Mouse (Mus musculus) kidney, embryonic 14.5 days (tissue): ENCODE results near the gene Slc6a17. TPM values are rescaled to one million over a fixed set of nuclear protein-coding genes. Genes with fewer than 3 reads are reported as not detected.

Source experiments
- ATAC-seq: fragments of 200-750 bp; cut with Nextera tagmentation; 2 replicates; pipeline ENCODE4 v1.8.0; 2017; ENCODE audit warnings: moderate number of reproducible peaks, mild to moderate bottlenecking, moderate TSS enrichment, moderate library complexity; ENCODE audit not compliant: low FRiP score, low TSS enrichment
- H3K27ac ChIP-seq: fragments of 300-500 bp; sonication (generic); 2 replicates; pipeline ENCODE4 v1.5.1; 2014; ENCODE audit warnings: low read depth, mild to moderate bottlenecking, low read length, moderate library complexity, mixed read lengths
- H3K27me3 ChIP-seq: fragments of 300-500 bp; sonication (generic); 2 replicates; pipeline ENCODE4 v1.6.1; 2014; ENCODE audit warnings: mild to moderate bottlenecking, low read length; ENCODE audit not compliant: control insufficient read depth, insufficient read depth
- H3K36me3 ChIP-seq: fragments of 300-500 bp; sonication (generic); 2 replicates; pipeline ENCODE4 v1.6.1; 2014; ENCODE audit warnings: low read length, mixed read lengths; ENCODE audit not compliant: control insufficient read depth, insufficient read depth
- H3K4me1 ChIP-seq: fragments of 300-500 bp; sonication (generic); 2 replicates; pipeline ENCODE4 v1.6.1; 2014; ENCODE audit warnings: low read length, mixed read lengths; ENCODE audit not compliant: control insufficient read depth, insufficient read depth
- H3K4me2 ChIP-seq: fragments of 300-500 bp; sonication (generic); replicated peaks from 2 replicates; pipeline ENCODE4 v1.6.1; 2014; ENCODE audit warnings: low read depth, mild to moderate bottlenecking, low read length
- H3K4me3 ChIP-seq: fragments of 300-500 bp; sonication (generic); 2 replicates; pipeline ENCODE4 v1.5.1; 2014; ENCODE audit warnings: mild to moderate bottlenecking, low read length
- H3K9ac ChIP-seq: fragments of 300-500 bp; sonication (generic); 2 replicates; pipeline ENCODE4 v1.6.1; 2014; ENCODE audit warnings: low read depth, mild to moderate bottlenecking, low read length, moderate library complexity
- H3K9me3 ChIP-seq: fragments of 300-500 bp; sonication (generic); 2 replicates; pipeline ENCODE4 v1.6.1; 2016; ENCODE audit warnings: low read length; ENCODE audit not compliant: control insufficient read depth
- WGBS: fragments of 180-500 bp; shearing (Covaris S2); extraction: QIAGEN DNeasy Blood & Tissue Kit; methylation state at CpG from one replicate; pipeline ENCODE4 v1.1.7; 2014; 5-methylcytosine and 5-hydroxymethylcytosine counted together
- polyA plus RNA-seq: library from polyadenylated mRNA; unstranded; fragments of >200 nt; fragmentation: Nextera tagmentation; extraction: Ambion mirVana; gene quantifications from 2 replicates; pipeline ENCODE4 v1.2.1, GENCODE M21; 2014

Slc6a17 gene
- polyA plus RNA-seq, 1 experiment from 2014 or later, result 2.9 TPM

DNA sequence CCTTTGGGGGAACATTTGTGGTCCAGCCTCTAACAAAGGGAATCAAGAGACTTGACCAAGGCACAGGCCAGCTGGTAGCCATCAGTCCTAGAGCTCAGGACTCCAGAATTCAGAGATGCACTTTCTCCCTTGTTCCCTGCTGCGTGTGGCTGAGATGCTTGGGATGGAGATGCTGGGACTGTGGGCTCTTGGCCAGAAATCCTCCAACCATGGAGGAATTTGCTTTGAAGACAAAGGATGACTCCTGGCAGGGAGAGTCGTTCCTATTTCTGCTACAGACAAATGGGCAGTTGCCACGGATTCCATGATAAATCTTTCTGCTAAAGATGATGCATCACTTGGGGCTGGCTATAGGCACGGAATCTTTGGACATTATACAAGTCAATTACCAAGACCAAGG is 15.7 kb upstream of the Slc6a17 start:
- 65% methylated on average over 4 of the region's 4 CpGs for WGBS
- Histone ChIP-seq H3K4me1 (peaks cover 2% of the 10 kb centered on the region; the same call in 1 of the 2 replicates), H3K27ac (no peak overlapping the region), H3K27me3 (peaks cover 39% of the 10 kb centered on the region), H3K36me3 (no peaks in the 10 kb centered on the region), H3K4me3 (no peak overlapping the region), H3K4me2 (no peak overlapping the region), H3K9me3 (no peaks in the 10 kb centered on the region), H3K9ac (no peak overlapping the region)
- no peak for ATAC-seq

DNA sequence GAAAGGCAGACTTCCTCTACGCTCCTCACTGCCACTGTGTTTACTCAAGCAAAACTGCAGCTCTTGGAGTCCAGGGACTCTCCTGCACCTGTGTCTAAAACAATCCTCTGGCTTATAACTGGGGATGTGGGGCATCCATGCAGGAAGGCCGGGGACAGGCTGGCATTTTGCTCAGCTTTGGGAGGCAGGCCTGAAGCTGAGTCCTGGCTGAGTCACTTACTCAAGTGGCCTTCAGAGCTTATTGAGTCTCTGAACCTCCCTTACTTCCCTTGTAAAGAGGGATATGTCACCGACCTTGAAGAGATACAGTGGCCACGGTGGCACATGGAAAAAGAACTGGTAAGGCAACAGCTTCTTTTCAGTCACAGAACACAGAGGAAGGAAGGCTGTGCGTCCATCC is 12.8 kb upstream of the Slc6a17 start:
- Histone ChIP-seq H3K9ac (no peak overlapping the region), H3K4me2 (no peak overlapping the region), H3K27me3 (peaks cover 35% of the 10 kb centered on the region), H3K4me1 (no peaks in the 10 kb centered on the region), H3K4me3 (no peak overlapping the region), H3K36me3 (no peaks in the 10 kb centered on the region), H3K9me3 (no peaks in the 10 kb centered on the region), H3K27ac (no peak overlapping the region)
- 76% methylated on average over 5 of the region's 5 CpGs for WGBS
- no peak for ATAC-seq

DNA sequence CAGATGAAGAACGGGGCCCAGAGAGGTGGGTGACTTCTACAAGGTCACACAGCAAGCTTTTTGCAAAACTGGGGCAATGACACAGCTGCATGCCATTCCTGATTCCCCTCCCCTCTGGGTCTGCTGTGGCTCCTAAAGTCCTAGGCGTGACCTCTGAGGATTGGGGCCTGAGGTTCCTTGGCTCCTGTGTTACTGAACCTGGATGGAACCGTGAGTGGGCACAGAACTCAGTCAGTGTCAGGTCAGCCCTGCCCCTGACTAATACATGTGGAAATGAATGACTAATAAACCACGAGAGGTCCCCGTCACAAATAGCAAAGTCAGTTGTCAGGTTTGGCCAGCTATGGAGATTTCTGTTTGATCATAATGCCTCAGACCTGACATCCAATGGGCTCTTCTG is 11.4 kb upstream of the Slc6a17 start:
- Histone ChIP-seq H3K36me3 (no peaks in the 10 kb centered on the region), H3K4me2 (no peak overlapping the region), H3K27ac (no peak overlapping the region), H3K4me3 (no peak overlapping the region), H3K9ac (no peak overlapping the region), H3K27me3 (peaks cover 36% of the 10 kb centered on the region), H3K9me3 (no peaks in the 10 kb centered on the region), H3K4me1 (no peaks in the 10 kb centered on the region)
- ATAC-seq, result no peak
- WGBS, result 70% methylated on average over 5 of the region's 5 CpGs

DNA sequence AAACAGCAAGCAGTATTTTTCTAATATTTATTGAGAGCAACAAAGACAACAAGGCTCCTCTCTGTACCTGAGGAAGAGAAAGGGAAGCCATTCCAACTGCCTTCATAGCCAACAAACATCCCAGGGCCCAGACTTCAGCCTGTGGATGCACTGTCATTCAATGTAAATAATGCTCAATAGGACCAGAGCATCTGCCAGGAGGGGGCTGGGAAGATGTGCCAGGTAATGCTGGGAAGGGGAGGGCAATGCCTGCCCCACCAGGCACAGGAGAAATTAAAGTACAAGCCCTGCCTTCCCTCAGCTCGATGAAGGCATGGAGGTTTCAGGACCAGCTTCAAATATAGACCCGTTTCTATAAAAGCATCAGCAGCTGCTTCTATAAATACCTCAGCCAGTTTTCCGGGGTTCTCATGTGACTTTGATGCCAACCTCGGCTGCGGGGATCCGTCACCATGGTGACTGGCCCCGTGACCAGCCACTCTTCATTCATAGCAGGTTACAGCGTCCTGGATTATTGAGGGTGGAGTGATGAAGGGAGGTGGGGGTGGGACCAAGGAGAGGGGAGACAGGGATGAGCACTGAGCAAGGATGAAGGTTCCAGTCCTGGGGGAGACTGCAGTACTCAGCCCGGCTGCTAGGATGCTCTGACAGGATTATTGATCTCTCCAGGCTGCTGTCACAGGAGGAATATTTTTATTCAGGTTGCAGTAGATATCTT is 10.7 kb upstream of the Slc6a17 start:
- no peak overlapping the region for H3K4me3 ChIP-seq
- H3K4me2 ChIP-seq, result no peak overlapping the region
- 37% methylated on average over 9 of the region's 9 CpGs for WGBS
- H3K27ac ChIP-seq, result no peak overlapping the region
- H3K9ac ChIP-seq, result no peak overlapping the region
- H3K36me3 ChIP-seq, result no peaks in the 10 kb centered on the region
- no peak for ATAC-seq
- no peaks in the 10 kb centered on the region for H3K9me3 ChIP-seq
- no peaks in the 10 kb centered on the region for H3K4me1 ChIP-seq
- peaks cover 32% of the 10 kb centered on the region for H3K27me3 ChIP-seq

DNA sequence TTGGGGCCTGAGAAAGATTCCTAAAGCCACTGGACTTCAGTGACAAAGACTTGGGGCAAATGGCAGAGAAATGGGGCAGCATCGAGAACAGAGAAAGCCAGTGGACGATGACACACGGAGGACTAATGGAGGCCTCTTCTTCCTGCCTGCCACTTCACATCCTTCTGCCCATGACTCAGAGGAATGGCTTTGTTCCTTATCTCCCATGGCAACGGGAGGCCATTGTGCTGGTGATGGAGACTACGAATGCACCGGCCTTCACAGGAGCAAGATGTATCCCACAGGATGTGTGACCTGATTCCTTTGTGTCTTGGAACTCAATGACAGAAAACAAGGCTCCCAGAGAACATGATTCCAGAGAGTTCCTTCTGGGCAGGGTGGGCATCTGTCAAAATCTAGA is 6.7 kb upstream of the Slc6a17 start:
- Histone ChIP-seq H3K9me3 (no peaks in the 10 kb centered on the region), H3K4me3 (no peak overlapping the region), H3K27ac (no peak overlapping the region), H3K36me3 (no peaks in the 10 kb centered on the region), H3K9ac (no peak overlapping the region), H3K27me3 (peaks cover 61% of the 10 kb centered on the region), H3K4me2 (no peak overlapping the region), H3K4me1 (no peaks in the 10 kb centered on the region)
- 84% methylated on average over 6 of the region's 6 CpGs for WGBS
- ATAC-seq, result no peak

DNA sequence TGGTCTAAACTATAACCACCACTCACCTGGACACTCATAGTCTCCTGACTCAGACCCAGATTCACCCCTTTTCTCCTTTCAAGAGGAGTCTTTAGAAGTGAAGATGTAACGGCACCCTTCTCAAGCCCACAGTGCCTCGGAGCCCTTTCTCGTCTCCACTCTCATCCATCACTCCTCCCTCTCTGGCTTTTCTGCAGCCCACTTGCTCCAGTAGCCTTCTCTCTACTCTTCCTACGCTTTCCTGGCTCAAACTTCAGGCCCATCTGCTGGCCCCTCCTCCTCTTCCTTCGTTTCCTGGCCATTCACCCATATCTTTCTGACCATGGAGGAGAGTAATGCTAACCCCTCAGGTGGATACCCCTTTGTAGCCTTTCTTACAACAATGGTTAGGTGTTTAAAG is 3.1 kb upstream of the Slc6a17 start:
- no peaks in the 10 kb centered on the region for H3K36me3 ChIP-seq
- H3K27me3 ChIP-seq, result peaks cover 67% of the 10 kb centered on the region
- no peak overlapping the region for H3K4me2 ChIP-seq
- WGBS, result 78% methylated on average over 5 of the region's 5 CpGs
- H3K4me1 ChIP-seq, result 0 out of 2 replicates have a peak, but pooled peaks cover 8% of the 10 kb centered on the region
- no peak for ATAC-seq
- no peaks in the 10 kb centered on the region for H3K9me3 ChIP-seq
- no peak overlapping the region for H3K4me3 ChIP-seq
- H3K27ac ChIP-seq, result no peak overlapping the region
- H3K9ac ChIP-seq, result no peak overlapping the region

DNA sequence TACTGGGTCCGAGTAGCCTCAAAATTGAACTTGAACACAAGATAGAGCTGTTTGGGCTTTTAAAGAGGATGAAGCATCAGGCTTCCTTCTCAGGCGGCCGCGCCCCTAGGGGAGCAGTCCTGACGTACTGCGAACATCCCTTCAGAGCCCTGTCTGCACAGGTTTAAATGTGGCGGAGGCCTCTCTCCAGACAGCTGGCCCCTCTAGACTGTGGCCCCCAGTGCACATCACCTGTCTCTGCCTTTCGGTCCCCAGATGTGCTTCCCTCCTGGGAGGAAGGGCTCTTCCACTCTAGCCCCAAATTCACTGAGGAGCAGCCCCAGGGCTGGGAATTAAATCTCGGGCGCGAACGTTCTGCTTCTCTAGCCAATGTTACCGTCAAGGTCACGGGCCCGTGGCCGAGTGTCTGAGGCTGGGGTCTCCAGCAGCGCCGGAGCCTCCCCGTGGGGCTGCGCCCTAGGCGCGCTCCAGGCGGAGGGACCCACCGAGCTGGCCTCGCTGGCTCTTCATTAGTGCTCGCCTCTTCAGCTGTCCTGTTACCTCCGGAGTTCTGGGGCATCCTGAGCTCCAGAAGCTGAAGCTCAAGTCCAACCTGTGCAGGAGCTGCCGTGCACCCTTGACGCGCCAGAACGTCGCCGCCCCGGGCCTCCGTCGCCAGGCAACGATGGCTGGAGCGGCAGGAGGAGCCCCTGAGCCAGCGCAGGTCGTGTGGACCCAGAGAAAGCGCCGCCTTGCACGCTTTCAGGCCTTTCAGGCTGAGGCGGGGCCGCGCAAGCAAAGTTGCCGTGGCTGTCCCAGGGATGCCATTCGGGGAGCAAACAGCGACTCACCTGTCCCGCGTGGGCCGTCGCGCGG is 815 bp downstream of the Slc6a17 start:
- Histone ChIP-seq H3K9ac (peak overlapping the region; percentile 60), H3K4me1 (0 out of 2 replicates have a peak, but pooled peaks cover 8% of the 10 kb centered on the region), H3K4me2 (peak overlapping the region; percentile 97), H3K36me3 (no peaks in the 10 kb centered on the region), H3K4me3 (peak overlapping the region; percentile 61), H3K9me3 (no peaks in the 10 kb centered on the region), H3K27me3 (peaks cover 69% of the 10 kb centered on the region), H3K27ac (no peak overlapping the region)
- ATAC-seq, result peak; percentile 86
- 5% methylated on average over 52 of the region's 55 CpGs for WGBS

DNA sequence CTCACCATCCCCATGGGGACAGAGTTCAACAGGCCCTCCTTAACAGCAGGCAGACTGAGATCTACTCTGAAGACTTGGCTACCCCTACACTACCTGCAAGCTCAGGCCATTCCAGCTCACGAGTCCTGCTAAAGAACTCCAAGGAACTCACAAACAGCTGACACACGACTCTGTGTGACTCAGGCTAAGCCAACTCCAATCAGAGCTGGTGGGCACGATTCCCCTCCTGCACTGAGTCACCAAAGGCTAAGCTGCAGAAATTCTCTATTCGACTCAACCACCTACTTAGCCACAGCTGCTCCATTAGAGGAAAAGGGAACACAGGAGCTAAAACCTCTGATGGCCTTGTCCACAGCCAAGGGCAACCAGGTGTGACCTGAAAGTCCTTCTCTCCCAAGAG is 1.8 kb downstream of the Slc6a17 start:
- Histone ChIP-seq H3K4me3 (no peak overlapping the region), H3K4me1 (0 out of 2 replicates have a peak, but pooled peaks cover 8% of the 10 kb centered on the region), H3K9me3 (no peaks in the 10 kb centered on the region), H3K27me3 (peaks cover 63% of the 10 kb centered on the region), H3K36me3 (no peaks in the 10 kb centered on the region), H3K4me2 (no peak overlapping the region), H3K9ac (no peak overlapping the region), H3K27ac (no peak overlapping the region)
- no peak for ATAC-seq
- WGBS, result 76% methylated on average over 4 of the region's 4 CpGs

DNA sequence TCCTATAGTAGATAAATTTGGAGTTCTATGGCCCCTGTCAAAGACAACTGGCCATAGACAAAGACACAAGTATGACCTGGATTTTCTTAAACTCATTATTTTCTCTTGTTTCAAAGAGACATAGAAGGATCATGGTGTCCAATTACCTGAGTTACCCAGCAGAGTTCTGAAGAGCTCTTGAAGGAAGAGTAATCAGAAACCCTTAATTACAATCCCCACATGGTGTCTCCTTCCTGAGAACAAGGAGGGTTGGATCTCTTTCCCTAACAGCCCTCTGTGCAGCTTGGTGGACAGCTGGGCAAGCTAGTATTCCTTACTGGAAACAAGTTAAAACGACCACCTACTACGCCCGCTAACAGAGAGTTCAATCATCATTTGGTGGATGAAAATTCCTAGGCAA is 6.4 kb downstream of the Slc6a17 start:
- WGBS, result 46% methylated on average over 3 of the region's 3 CpGs
- H3K36me3 ChIP-seq, result no peaks in the 10 kb centered on the region
- H3K9me3 ChIP-seq, result no peaks in the 10 kb centered on the region
- no peak overlapping the region for H3K9ac ChIP-seq
- H3K4me1 ChIP-seq, result peaks cover 4% of the 10 kb centered on the region; the same call in 1 of the 2 replicates
- no peak overlapping the region for H3K4me3 ChIP-seq
- no peak overlapping the region for H3K27ac ChIP-seq
- ATAC-seq, result no peak
- H3K4me2 ChIP-seq, result no peak overlapping the region
- H3K27me3 ChIP-seq, result peaks cover 23% of the 10 kb centered on the region
